Mouse (Mus musculus) left cerebral cortex, postnatal 36 days (tissue): ENCODE data around the gene Fpgs. TPM values are rescaled to one million over a fixed set of nuclear protein-coding genes. Genes with fewer than 3 reads are reported as not detected.

Experiments
- DNase-seq, 2 experiments: peaks; one replicate each; pipeline ENCODE4 v3.0.0; 2021 to 2022; ENCODE audit warnings: low spot score in 2 of 2, mixed read lengths in 1 of 2
- intact Hi-C: fragments of 180-260 bp; cut with DNase I; formaldehyde crosslinking; loops from one replicate; pipeline ENCODE4 v1.15.1; 2025
- microRNA-seq: library from miRNA; unstranded; fragments of <30 nt; microRNA quantifications from one replicate; pipeline ENCODE4 v1.2.0, GENCODE M21; 2022
- total RNA-seq, 2 experiments: library from RNA; stranded (reverse); gene quantifications; 2 replicates each; pipeline ENCODE4 v1.2.3; 2021

Fpgs gene
- total RNA-seq, 2 experiments from 2014 or later, result 6.0 to 10.5 TPM

- no peak for DNase-seq
- intact Hi-C loops, result no loop called here
Observed at GRCm38 (mm10) chr2:32645647-32646046, 58.3 kb downstream of the Fpgs start.

DNA sequence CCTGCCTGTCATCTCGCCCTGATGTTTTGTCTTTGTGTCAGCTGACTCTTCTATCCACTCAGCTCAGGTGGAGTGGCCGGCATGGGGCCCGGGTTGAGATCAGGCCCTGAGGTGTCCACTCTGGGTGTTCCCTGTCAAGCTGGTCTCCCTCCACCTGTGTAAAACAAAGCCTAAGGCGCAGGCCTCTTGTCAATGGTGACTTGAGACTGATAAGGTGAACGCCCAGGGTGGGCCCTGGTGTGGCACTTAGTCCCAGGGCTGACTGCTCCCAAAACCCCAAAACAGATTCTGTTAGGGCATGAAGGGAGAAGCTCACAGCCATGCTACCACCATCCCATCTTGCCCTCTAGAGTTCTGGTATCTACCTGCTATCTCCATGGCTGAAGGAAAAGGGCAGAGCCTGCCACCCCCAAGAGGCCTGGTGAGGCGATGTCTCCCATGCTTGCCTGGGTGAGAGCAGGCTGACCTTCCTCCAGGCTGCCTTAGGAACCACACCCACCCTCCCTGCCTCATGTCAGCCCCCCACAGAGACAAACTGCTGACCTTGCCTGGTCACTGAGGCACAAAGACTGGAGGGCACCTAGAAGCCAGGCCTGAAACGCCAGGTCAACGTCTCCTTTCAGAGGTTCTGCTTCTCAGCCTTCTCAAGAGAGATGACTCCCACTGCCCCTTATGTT lies 59.0 kb downstream of the Fpgs start:
- intact Hi-C loops, result no loop called here
- DNase-seq, result no peak

DNA sequence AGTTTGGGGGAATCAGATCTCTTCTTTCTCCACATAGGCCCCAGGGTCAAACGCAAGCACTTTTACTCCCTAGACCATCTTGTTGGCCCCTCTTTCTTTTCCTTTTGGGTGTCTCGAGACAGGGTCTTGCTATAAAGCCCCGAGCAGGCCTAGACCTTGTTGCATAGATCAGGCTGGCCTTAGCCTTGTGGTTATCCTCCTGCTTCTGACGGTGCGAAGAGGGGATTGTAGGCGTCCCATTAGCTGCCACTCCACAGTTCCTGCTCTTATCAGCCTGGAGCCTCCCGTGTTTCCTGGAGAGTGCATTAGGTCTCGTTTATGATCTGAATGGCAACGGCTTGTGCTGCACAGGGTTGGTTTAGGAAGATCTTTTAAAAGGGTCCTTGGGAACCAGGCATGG lies 59.9 kb downstream of the Fpgs start:
- DNase-seq, result no peak
- intact Hi-C loops, result no loop called here

- DNase-seq, result no peak
- intact Hi-C loops, result no loop called here
Observed at GRCm38 (mm10) chr2:32642813-32643212, 61.1 kb downstream of the Fpgs start.

- intact Hi-C loops, result no loop called here
- no peak for DNase-seq
Observed at GRCm38 (mm10) chr2:32641810-32642209, 62.1 kb downstream of the Fpgs start.

- intact Hi-C loops, result no loop called here
Observed at GRCm38 (mm10) chr2:32640550-32641051, 63.3 kb downstream of the Fpgs start.

GRCm38 (mm10) chr2:32639632-32640031 lies 64.3 kb downstream of the Fpgs start:
- intact Hi-C loops, result no loop called here
- no peak for DNase-seq

More at GRCm38 (mm10) chr2:32640550-32641051, 63.3 kb downstream of the Fpgs start:
- DNase-seq, result no peak

DNA sequence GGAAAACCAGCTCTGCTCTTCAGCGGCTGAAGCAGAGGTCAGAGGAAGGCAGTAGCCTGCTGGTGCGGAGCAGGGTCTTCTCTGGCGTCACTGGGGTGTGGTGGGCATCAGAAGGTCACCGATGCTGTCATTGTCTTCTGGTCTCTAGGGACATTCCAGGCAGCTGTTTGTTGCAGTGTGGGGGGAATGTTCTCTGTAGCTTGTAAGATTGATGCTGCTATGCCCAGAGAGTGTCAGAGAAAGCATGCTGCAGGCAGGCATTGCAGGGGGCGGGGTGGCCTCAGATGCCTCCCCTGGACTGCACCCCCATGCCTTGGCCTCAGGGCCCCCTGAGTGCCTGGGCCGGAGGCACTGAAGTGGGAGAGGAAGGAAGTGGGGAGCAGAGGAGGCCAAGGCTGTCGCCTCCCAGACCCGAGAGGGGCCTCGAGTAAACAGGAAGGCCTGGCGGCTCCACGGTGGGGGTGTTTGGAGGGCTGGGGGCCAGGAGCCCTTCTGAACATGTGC lies 66.1 kb downstream of the Fpgs start:
- DNase-seq, result no peak
- intact Hi-C loops, result no loop called here

DNA sequence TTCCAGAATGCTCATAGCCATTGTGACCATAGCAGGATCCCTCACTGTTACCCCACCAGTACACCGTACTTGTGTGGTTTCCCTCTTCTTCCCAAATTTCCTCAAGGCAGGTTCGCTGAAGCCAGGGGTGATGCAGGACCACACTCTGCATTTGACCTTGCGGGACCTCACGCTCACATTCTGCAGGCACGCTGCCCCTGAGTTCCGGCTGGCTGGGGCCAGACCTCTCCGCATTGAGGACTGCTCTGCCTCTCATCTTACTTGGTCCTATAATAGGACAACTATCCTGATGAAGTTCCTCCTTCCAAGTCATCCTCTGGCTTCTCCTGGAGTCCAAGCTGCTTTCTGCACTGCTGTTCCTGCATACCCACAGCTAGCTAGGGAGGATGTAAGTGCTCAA lies 67.3 kb downstream of the Fpgs start:
- intact Hi-C loops, result no loop called here
- DNase-seq, result no peak

DNA sequence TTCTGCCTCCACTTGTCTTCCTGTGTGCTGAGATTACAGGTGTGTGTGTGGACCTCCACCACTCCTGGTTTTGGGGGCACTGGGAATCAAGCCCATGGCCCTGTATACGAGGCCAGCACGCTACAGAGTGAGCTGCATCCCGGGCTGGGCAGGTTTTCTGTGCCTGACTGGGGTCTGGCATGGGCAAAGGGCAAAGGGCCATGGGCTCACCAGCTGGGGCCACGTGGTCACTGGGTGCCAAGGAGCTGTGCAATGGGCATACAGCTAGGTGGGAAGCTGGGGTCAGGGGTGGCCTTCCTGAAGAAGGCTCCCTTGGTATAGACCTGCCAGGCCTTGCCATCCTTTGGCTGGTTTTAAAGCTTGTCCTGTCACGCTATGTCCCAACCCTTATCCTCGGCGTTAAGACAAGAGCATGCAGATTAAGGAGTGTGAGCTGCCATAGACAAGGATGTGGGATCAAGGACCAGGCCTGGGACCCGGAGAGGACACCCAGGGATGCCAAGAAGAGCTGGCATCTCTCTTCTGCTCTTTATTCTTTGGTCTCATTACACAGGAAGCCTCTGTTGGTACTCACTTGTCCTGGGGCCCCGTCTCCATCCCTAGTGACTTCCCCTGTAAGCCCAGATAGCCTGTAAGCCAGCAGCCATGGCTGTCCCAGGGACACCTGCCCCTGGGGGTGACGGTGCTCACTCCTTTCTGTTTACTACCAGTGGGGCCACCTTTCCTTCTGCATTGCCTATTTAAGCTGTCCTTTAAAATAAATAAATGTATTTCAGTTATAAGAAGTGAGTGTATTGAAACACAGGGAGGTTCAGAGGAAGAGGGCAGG lies 69.5 kb downstream of the Fpgs start:
- no peak for DNase-seq
- intact Hi-C loops, result no loop called here

GRCm38 (mm10) chr2:32633660-32634059 lies 70.3 kb downstream of the Fpgs start:
- DNase-seq, result no peak
- intact Hi-C loops, result no loop called here

Small RNA genes lying within 50 kb of the gene (microRNA-seq; reads per million reads assigned to microRNA genes)
- gene Gm47291 (not detected), gene Mir1954 (not detected), gene Mir2861 (not detected), gene Mir3960 (not detected), gene Mir8093 (0.76 reads per million)

Other genes with a start within 250 kb of the Fpgs start
- gene Fam102a, start 168.8 kb downstream of the Fpgs start, total RNA-seq, result 10 to 100 TPM; 53.6 to 68.9 TPM
- 10 to 100 TPM; 74.8 to 77.0 TPM for gene Dpm2, start 133.3 kb downstream of the Fpgs start, total RNA-seq
- 10 to 100 TPM in 1 of 2 experiments, 1 to 10 TPM in 1; 9.2 to 11.7 TPM for gene Pip5kl1, start 129.3 kb downstream of the Fpgs start, total RNA-seq
- 1 to 10 TPM; 1.1 to 1.4 TPM for gene 9430097D07Rik, start 128.5 kb downstream of the Fpgs start, total RNA-seq
- 10 to 100 TPM; 36.7 to 39.1 TPM for gene St6galnac4, start 117.0 kb downstream of the Fpgs start, total RNA-seq
- 100 to 1,000 TPM; 121 to 135 TPM for gene St6galnac6, start 104.4 kb downstream of the Fpgs start, total RNA-seq
- 100 to 1,000 TPM; 152 to 173 TPM for gene Ak1, start 82.4 kb downstream of the Fpgs start, total RNA-seq
- 10 to 100 TPM; 22.0 to 26.1 TPM for gene Eng, start 57.5 kb downstream of the Fpgs start, total RNA-seq
- 100 to 1,000 TPM; 105 to 117 TPM for gene Cdk9, start 8.9 kb upstream of the Fpgs start, total RNA-seq
- 10 to 100 TPM; 33.3 to 45.8 TPM for gene Sh2d3c, start 16.9 kb upstream of the Fpgs start, total RNA-seq
- 1 to 10 TPM; 2.5 to 3.2 TPM for gene 6330409D20Rik, start 36.9 kb upstream of the Fpgs start, total RNA-seq
- gene Tor2a, start 53.1 kb upstream of the Fpgs start, total RNA-seq, result 10 to 100 TPM; 27.8 to 29.9 TPM
- gene Ttc16, start 71.5 kb upstream of the Fpgs start, total RNA-seq, result under 1 TPM; 0.41 to 0.72 TPM
- gene Ptrh1, start 71.6 kb upstream of the Fpgs start, total RNA-seq, result 1 to 10 TPM; 7.2 to 9.2 TPM
- under 1 TPM in 1 of 2 experiments, not detected in 1; 0.29 TPM for gene Cfap157, start 80.3 kb upstream of the Fpgs start, total RNA-seq
- gene Stxbp1, start 143.1 kb upstream of the Fpgs start, total RNA-seq, result 1,000 to 10,000 TPM in 1 of 2 experiments, 100 to 1,000 TPM in 1; 963 to 1,065 TPM
- 10 to 100 TPM; 22.6 to 23.7 TPM for gene Fam129b, start 172.0 kb upstream of the Fpgs start, total RNA-seq